Mouse (Mus musculus) ovary, adult 18-20 months (tissue): ENCODE data around the gene Svbp.
A peak's percentile ranks its signal among the peaks of the same experiment; 100 is the strongest.

ENCODE experiments used
- DNase-seq: peaks from one replicate; pipeline ENCODE4 v3.0.0; 2022; ENCODE audit warnings: low spot score, mixed read lengths

Svbp gene

DNA sequence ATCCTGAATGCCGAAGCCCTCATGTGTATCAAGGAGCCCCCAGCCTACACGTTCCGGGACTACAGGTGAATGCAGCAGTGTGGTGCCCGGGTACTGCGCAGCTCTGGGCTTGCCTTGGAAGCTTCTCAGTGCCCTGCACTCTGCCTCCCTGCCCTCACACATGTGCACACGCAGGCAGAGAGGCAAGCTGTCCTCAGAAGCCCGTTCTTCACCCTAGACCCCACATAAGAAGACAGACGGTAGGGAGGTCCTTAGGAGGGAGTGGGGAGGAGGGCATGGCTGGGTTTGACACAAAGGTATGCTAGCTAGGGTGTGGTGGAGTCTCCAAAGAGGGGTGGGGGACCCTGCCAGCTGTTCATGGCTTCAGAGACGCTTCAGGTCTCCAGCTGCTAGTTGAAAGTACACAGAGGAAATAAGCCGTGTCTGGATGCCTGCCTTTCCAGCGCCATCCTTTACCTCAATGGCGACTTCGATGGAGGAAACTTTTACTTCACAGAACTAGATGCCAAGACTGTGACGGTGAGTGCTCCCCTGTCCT lies 51.7 kb downstream of the Svbp start:
- no peak for DNase-seq

- DNase-seq = peak; percentile 43
Observed at GRCm38 (mm10) chr4:119247462-119248235, 52.5 kb downstream of the Svbp start.

DNA sequence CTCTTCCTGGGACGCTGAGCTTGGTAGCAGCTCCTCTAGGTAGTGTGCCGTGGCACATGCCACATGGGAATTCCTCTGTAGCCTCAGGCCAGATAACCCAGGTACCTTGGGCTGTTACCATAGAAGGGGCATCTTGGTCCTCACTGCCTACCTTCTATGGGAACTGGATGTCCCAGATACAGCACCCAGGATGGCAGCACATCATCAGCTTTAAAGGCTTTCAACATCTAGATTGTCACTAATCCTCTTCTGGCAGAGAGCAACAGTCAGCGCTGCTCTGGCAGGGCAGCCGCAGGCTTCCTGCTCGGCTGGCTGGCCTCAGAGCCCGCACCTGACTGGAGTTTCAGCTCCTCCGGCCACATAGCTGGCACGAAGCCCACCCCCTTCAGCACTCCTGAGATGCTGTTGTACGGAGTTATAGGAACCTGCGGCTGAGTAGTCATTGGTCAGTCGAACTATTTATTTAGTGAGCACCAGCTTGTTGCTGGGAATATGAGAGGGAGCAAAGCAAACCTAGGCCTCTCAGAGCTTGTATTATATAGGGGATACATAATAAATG lies 53.4 kb downstream of the Svbp start:
- DNase-seq = no peak
